Mouse (Mus musculus): ENCODE results near the gene Kif26b. TPM values are rescaled to one million over a fixed set of nuclear protein-coding genes. Genes with fewer than 3 reads are reported as not detected.

Kif26b gene
- polyA plus RNA-seq, 1 experiment from 2014 or later: 2.9 TPM

GRCm38 (mm10) chr1:178745471-178745870 lies 216.5 kb downstream of the Kif26b start:
- no peaks in the 10 kb centered on the region for H3K9me3 ChIP-seq (replicated peaks)
- no peak overlapping the region for H3K27ac ChIP-seq
- no peak overlapping the region for H3K4me3 ChIP-seq
- no peak overlapping the region for H3K4me2 ChIP-seq
- no peak for ATAC-seq
- H3K4me1 ChIP-seq: peaks cover 19% of the 10 kb centered on the region
- no peaks in the 10 kb centered on the region for H3K27me3 ChIP-seq
- 74% methylated on average over 6 of the region's 6 CpGs for WGBS
- no peak overlapping the region for H3K9ac ChIP-seq
- no peaks in the 10 kb centered on the region for H3K36me3 ChIP-seq (ENCODE audit: poor library complexity, severe bottlenecking)

DNA sequence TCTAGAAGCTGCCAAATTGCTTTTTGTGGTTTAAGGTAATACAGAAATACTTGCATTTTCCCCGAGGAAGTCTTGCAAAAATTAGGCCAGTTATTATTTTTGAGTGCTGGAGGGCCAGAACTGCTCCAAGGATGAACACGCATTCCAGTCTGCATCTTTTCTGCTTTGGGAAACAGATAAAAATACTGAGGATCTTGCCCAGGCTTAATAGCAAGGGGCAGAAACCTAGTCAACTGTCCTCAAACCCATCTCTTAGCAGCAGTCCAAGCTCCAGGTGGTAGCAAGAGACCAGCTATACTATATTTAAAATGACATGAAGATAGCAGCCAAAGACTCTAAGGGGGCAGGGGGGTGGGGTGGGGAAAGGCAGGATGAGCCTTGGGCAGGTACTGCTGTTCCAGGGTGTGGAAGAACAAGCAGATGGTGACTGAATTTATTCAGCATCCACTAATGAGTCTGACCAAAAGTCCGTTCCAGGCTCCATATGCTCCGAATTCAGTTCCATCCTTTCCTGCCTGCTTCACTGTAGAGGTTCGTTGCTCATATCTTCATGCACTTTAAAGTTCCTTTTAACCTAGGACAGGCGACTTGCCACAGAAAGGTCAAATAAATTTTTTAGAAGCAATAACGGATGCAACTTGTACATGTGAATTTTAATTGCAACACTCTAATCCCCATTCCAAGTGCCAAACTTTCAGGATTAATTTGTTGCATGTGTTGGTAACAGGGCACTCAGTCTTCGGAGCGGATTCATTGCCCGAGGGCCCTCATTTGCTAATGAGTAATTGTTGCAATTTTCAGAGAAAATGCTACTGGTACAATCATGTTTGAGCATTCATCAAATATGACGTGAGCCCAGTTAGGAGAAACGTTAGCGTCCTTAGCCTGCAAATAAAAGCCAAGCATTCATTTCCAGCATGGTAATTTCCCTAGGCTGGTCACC lies 218.6 kb downstream of the Kif26b start:
- H3K4me3 ChIP-seq: no peak overlapping the region
- peak; percentile 82 for ATAC-seq

DNA sequence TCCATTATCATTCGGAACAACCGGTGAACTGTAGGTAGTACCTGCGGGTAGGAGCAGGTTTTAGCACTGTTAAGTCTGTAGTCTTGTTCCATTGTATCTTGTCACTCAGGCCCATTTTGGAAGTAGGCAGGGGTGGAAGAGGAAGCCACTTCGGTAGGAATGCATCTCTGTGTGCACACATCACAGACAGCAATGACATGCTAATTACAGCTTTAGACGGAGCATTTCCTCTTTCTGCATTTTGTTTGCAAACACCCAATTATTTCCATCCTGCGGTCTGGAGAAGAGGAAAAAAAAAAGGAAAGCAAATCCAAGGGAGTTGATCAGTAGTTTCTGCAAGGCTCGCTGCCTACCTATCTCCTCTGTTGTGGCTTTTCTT lies 219.3 kb downstream of the Kif26b start:
- WGBS: 54% methylated on average over 7 of the region's 7 CpGs
- no peak overlapping the region for H3K4me2 ChIP-seq
- H3K27me3 ChIP-seq: 0 out of 2 replicates have a peak, but pooled peaks cover 3% of the 10 kb centered on the region
- H3K4me3 ChIP-seq: no peak overlapping the region
- H3K9ac ChIP-seq: no peak overlapping the region
- no peak overlapping the region for H3K27ac ChIP-seq
- peaks cover 19% of the 10 kb centered on the region for H3K4me1 ChIP-seq
- peak; percentile 7; the same call in 1 of the 2 replicates for ATAC-seq
- H3K36me3 ChIP-seq (ENCODE audit: poor library complexity, severe bottlenecking): no peaks in the 10 kb centered on the region
- H3K9me3 ChIP-seq (replicated peaks): no peaks in the 10 kb centered on the region

More for the DNA sequence above, 218.6 kb downstream of the Kif26b start:
- Histone ChIP-seq H3K36me3 (ENCODE audit: poor library complexity, severe bottlenecking) (no peaks in the 10 kb centered on the region), H3K9me3 (replicated peaks) (no peaks in the 10 kb centered on the region), H3K9ac (no peak overlapping the region), H3K4me2 (no peak overlapping the region), H3K27ac (no peak overlapping the region), H3K27me3 (0 out of 2 replicates have a peak, but pooled peaks cover 3% of the 10 kb centered on the region), H3K4me1 (peaks cover 19% of the 10 kb centered on the region)
- WGBS: 58% methylated on average over 13 of the region's 13 CpGs

DNA sequence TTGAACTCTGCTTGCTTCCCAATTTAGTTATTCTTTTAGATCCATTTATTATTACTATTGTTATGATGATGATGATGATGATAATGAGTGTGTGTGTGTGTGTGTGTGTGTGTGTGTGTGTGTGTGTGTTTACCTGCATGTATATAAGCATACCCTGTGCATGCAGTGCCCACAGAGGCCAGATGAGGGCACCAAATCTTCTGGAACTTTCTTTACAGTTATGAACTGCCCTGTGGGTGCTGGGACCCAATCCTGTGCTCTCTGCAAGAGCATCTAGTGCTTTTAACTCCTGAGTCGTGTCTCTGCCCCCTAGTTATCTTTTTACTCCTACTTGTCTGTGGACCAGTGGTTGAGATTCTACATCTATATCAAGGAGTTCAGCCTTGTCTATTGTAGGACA lies 219.7 kb downstream of the Kif26b start:
- no peak overlapping the region for H3K4me3 ChIP-seq
- H3K4me1 ChIP-seq: peaks cover 19% of the 10 kb centered on the region
- H3K27me3 ChIP-seq: 0 out of 2 replicates have a peak, but pooled peaks cover 3% of the 10 kb centered on the region
- 96% methylated on average over 1 of the region's 1 CpGs for WGBS
- H3K9ac ChIP-seq: no peak overlapping the region
- no peak for ATAC-seq
- no peaks in the 10 kb centered on the region for H3K9me3 ChIP-seq (replicated peaks)
- no peaks in the 10 kb centered on the region for H3K36me3 ChIP-seq (ENCODE audit: poor library complexity, severe bottlenecking)
- H3K27ac ChIP-seq: no peak overlapping the region
- no peak overlapping the region for H3K4me2 ChIP-seq

DNA sequence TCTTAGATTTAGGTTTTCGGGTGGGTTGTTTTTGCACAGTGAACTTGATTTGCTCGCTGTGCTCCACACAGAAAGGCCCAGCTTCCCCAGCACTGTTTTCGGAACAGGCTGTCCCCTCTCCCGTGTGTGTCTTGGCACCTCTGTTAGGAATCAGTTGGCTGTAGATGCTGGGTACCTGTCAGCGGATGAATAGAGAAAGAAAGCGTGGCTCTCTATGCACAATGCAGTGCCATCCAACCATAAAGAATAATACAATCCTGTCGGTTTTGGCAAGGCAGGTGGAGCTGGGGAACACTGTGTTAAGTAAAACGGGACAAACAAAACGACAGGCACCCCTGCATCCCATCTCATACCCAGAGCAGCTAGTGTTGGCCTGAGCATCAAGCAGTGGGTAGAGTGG lies 220.9 kb downstream of the Kif26b start:
- 0 out of 2 replicates have a peak, but pooled peaks cover 3% of the 10 kb centered on the region for H3K27me3 ChIP-seq
- H3K9me3 ChIP-seq (replicated peaks): no peaks in the 10 kb centered on the region
- no peak overlapping the region for H3K9ac ChIP-seq
- no peak overlapping the region for H3K27ac ChIP-seq
- H3K4me1 ChIP-seq: peaks cover 15% of the 10 kb centered on the region
- no peak overlapping the region for H3K4me2 ChIP-seq
- no peaks in the 10 kb centered on the region for H3K36me3 ChIP-seq (ENCODE audit: poor library complexity, severe bottlenecking)
- H3K4me3 ChIP-seq: no peak overlapping the region
- WGBS: 74% methylated on average over 9 of the region's 9 CpGs
- no peak for ATAC-seq

GRCm38 (mm10) chr1:178758441-178758840 lies 229.5 kb downstream of the Kif26b start:
- H3K36me3 ChIP-seq (ENCODE audit: poor library complexity, severe bottlenecking): no peaks in the 10 kb centered on the region
- H3K4me3 ChIP-seq: no peak overlapping the region
- no peaks in the 10 kb centered on the region; the same call in 1 of the 2 replicates for H3K9me3 ChIP-seq (replicated peaks)
- H3K27me3 ChIP-seq: no peaks in the 10 kb centered on the region
- no peak overlapping the region for H3K9ac ChIP-seq
- 59% methylated on average over 3 of the region's 3 CpGs for WGBS
- no peak overlapping the region for H3K27ac ChIP-seq
- no peak overlapping the region for H3K4me2 ChIP-seq
- ATAC-seq: no peak
- H3K4me1 ChIP-seq: no peaks in the 10 kb centered on the region

GRCm38 (mm10) chr1:178762125-178762741 lies 233.3 kb downstream of the Kif26b start:
- WGBS: 83% methylated on average over 3 of the region's 3 CpGs
- no peak for ATAC-seq
- Histone ChIP-seq H3K27ac (no peak overlapping the region), H3K27me3 (no peaks in the 10 kb centered on the region), H3K36me3 (ENCODE audit: poor library complexity, severe bottlenecking) (no peaks in the 10 kb centered on the region), H3K4me2 (no peak overlapping the region), H3K4me1 (0 out of 2 replicates have a peak, but pooled peaks cover 4% of the 10 kb centered on the region), H3K4me3 (no peak overlapping the region), H3K9me3 (replicated peaks) (no peaks in the 10 kb centered on the region), H3K9ac (no peak overlapping the region)

- Histone ChIP-seq H3K27me3 (no peaks in the 10 kb centered on the region), H3K27ac (no peak overlapping the region), H3K9ac (no peak overlapping the region), H3K4me3 (no peak overlapping the region), H3K4me2 (no peak overlapping the region), H3K9me3 (replicated peaks) (no peaks in the 10 kb centered on the region), H3K4me1 (0 out of 2 replicates have a peak, but pooled peaks cover 4% of the 10 kb centered on the region), H3K36me3 (ENCODE audit: poor library complexity, severe bottlenecking) (no peaks in the 10 kb centered on the region)
- ATAC-seq: no peak
- WGBS: 71% methylated on average over 4 of the region's 4 CpGs
Observed at GRCm38 (mm10) chr1:178764914-178765313, 236.0 kb downstream of the Kif26b start.

DNA sequence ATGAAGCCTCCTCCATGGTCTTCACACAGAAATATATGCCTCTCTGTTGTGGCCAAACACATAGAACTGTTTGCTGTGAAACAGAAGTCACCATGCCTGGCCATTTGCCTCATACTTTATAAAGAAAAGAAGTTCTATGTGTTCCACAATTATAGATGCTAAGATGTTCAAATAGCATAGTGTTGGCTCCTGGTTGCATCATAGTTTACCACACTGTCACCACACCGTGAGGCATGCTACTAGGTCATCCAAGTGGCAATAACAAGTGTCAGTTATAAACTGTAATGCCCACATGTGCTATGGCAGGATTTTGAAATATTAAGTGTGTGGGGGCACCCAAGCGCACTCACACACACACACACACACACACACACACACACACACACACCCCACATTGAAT lies 236.7 kb downstream of the Kif26b start:
- Histone ChIP-seq H3K36me3 (ENCODE audit: poor library complexity, severe bottlenecking) (no peaks in the 10 kb centered on the region), H3K9ac (no peak overlapping the region), H3K27ac (no peak overlapping the region), H3K4me3 (no peak overlapping the region), H3K27me3 (no peaks in the 10 kb centered on the region), H3K9me3 (replicated peaks) (no peaks in the 10 kb centered on the region), H3K4me1 (0 out of 2 replicates have a peak, but pooled peaks cover 4% of the 10 kb centered on the region), H3K4me2 (no peak overlapping the region)
- 86% methylated on average over 2 of the region's 2 CpGs for WGBS
- ATAC-seq: no peak

DNA sequence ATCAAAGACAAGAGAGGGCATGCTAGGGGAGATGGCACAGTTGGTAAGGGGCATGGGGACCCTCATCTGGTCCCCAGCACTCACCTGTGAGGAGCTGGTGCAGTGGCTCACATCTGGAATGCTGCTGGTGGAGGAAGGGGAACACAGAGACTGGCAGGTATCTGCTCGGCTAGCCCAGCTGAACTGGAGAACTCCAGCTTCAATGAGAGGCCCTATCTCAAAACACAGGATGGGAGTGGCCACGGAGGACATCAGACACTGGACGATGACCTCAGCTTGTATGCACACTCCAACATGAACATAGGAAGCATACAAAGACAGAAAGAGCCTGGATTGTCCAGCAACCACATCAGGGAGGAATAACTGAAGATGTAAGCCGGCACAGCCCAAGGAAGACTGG lies 240.1 kb downstream of the Kif26b start:
- no peaks in the 10 kb centered on the region for H3K27me3 ChIP-seq
- H3K4me1 ChIP-seq: 0 out of 2 replicates have a peak, but pooled peaks cover 4% of the 10 kb centered on the region
- no peaks in the 10 kb centered on the region for H3K9me3 ChIP-seq (replicated peaks)
- H3K9ac ChIP-seq: no peak overlapping the region
- no peaks in the 10 kb centered on the region for H3K36me3 ChIP-seq (ENCODE audit: poor library complexity, severe bottlenecking)
- no peak overlapping the region for H3K27ac ChIP-seq
- no peak for ATAC-seq
- WGBS: 93% methylated on average over 4 of the region's 4 CpGs
- H3K4me3 ChIP-seq: no peak overlapping the region
- H3K4me2 ChIP-seq: no peak overlapping the region

- Histone ChIP-seq H3K4me3 (no peak overlapping the region), H3K9ac (no peak overlapping the region), H3K4me2 (no peak overlapping the region), H3K4me1 (0 out of 2 replicates have a peak, but pooled peaks cover 3% of the 10 kb centered on the region), H3K27me3 (no peaks in the 10 kb centered on the region), H3K36me3 (ENCODE audit: poor library complexity, severe bottlenecking) (no peaks in the 10 kb centered on the region), H3K9me3 (replicated peaks) (no peaks in the 10 kb centered on the region), H3K27ac (no peak overlapping the region)
- no peak for ATAC-seq
- WGBS: 90% methylated on average over 6 of the region's 6 CpGs
Observed at GRCm38 (mm10) chr1:178769988-178770387, 241.1 kb downstream of the Kif26b start.
